Mouse (Mus musculus) lung, postnatal 0 days (tissue): ENCODE results near the gene Ephb2. TPM values are rescaled to one million over a fixed set of nuclear protein-coding genes. Genes with fewer than 3 reads are reported as not detected.
A peak's percentile ranks its signal among the peaks of the same experiment; 100 is the strongest.

Experiments
- ATAC-seq: fragments of 200-750 bp; cut with Nextera tagmentation; 2 replicates; pipeline ENCODE4 v1.8.0; 2017; ENCODE audit warnings: moderate library complexity
- DNase-seq: peaks from one replicate; pipeline ENCODE4 v3.0.0-alpha.2; 2016; ENCODE audit warnings: low spot score
- H3K27ac ChIP-seq: fragments of 300-500 bp; sonication (generic); 2 replicates; pipeline ENCODE4 v1.5.1; 2014; ENCODE audit warnings: antibody characterized with exemption, mild to moderate bottlenecking, low read length, mixed read lengths
- H3K27me3 ChIP-seq: fragments of 300-500 bp; sonication (generic); replicated peaks from 2 replicates; pipeline ENCODE4 v1.6.1; 2014; ENCODE audit warnings: low read length, mixed read lengths; ENCODE audit not compliant: insufficient read depth
- H3K36me3 ChIP-seq: fragments of 300-500 bp; sonication (generic); 2 replicates; pipeline ENCODE4 v1.6.1; 2014; ENCODE audit warnings: low read length, mixed read lengths; ENCODE audit not compliant: insufficient read depth
- H3K4me1 ChIP-seq: fragments of 300-500 bp; sonication (generic); 2 replicates; pipeline ENCODE4 v1.6.1; 2014; ENCODE audit warnings: antibody characterized with exemption, low read depth, low read length, mixed read lengths; ENCODE audit not compliant: insufficient read depth
- H3K4me2 ChIP-seq: fragments of 300-500 bp; sonication (generic); replicated peaks from 2 replicates; pipeline ENCODE4 v1.6.1; 2014; ENCODE audit warnings: low read depth, mild to moderate bottlenecking, low read length, moderate library complexity, mixed read lengths
- H3K4me3 ChIP-seq: fragments of 300-500 bp; sonication (generic); 2 replicates; pipeline ENCODE4 v1.5.1; 2014; ENCODE audit warnings: low read depth, low read length
- H3K9ac ChIP-seq: fragments of 300-500 bp; sonication (generic); replicated peaks from 2 replicates; pipeline ENCODE4 v1.6.1; 2014; ENCODE audit warnings: low read depth, mild to moderate bottlenecking
- H3K9me3 ChIP-seq: fragments of 300-500 bp; sonication (generic); 2 replicates; pipeline ENCODE4 v1.6.1; 2016; ENCODE audit warnings: low read length, mixed read lengths
- CTCF ChIP-seq: IDR thresholded peaks from 2 replicates; pipeline ENCODE4 v1.5.1; 2016; ENCODE audit warnings: antibody characterized with exemption, mild to moderate bottlenecking
- EP300 ChIP-seq: IDR thresholded peaks from 2 replicates; pipeline ENCODE4 v1.6.1; 2016; ENCODE audit warnings: antibody characterized with exemption, mild to moderate bottlenecking, control low read depth
- WGBS: fragments of 180-500 bp; shearing (Covaris S2); extraction: QIAGEN DNeasy Blood & Tissue Kit; methylation state at CpG from one replicate; pipeline ENCODE4 v1.1.7; 2014; 5-methylcytosine and 5-hydroxymethylcytosine counted together
- polyA plus RNA-seq: library from polyadenylated mRNA; unstranded; fragments of >200 nt; fragmentation: Nextera tagmentation; extraction: Ambion mirVana; gene quantifications from 2 replicates; pipeline ENCODE4 v1.2.1, GENCODE M21; 2015

Gene Ephb2
- polyA plus RNA-seq, 1 experiment from 2014 or later, result 0.63 TPM

- no peak overlapping the region for H3K4me2 ChIP-seq
- 47% methylated on average over 4 of the region's 4 CpGs for WGBS
- no peak for ATAC-seq
Measured at GRCm38 (mm10) chr4:136842033-136842432, 6.2 kb upstream of the Ephb2 start.

GRCm38 (mm10) chr4:136841056-136841455 is 5.3 kb upstream of the Ephb2 start:
- TF ChIP-seq EP300, result no peak
- peak; percentile 91 for TF ChIP-seq CTCF
- WGBS, result 9% methylated on average over 5 of the region's 5 CpGs
- H3K9me3 ChIP-seq, result no peaks in the 10 kb centered on the region
- H3K4me3 ChIP-seq, result no peak overlapping the region
- DNase-seq (peak; percentile 85), ATAC-seq (peak; percentile 66)
- no peaks in the 10 kb centered on the region for H3K36me3 ChIP-seq
- H3K4me1 ChIP-seq, result peaks cover 8% of the 10 kb centered on the region; the same call in 1 of the 2 replicates
- H3K27ac ChIP-seq, result no peak overlapping the region
- 0 out of 2 replicates have a peak, but pooled peaks cover 11% of the 10 kb centered on the region for H3K27me3 ChIP-seq
- H3K4me2 ChIP-seq, result no peak overlapping the region
- H3K9ac ChIP-seq, result no peak overlapping the region

More at GRCm38 (mm10) chr4:136842033-136842432, 6.2 kb upstream of the Ephb2 start:
- no peak for DNase-seq
- H3K9ac ChIP-seq, result no peak overlapping the region
- H3K27ac ChIP-seq, result no peak overlapping the region
- no peaks in the 10 kb centered on the region for H3K36me3 ChIP-seq
- no peak for TF ChIP-seq EP300
- TF ChIP-seq CTCF, result no peak
- no peaks in the 10 kb centered on the region for H3K4me1 ChIP-seq
- no peaks in the 10 kb centered on the region for H3K9me3 ChIP-seq
- no peak overlapping the region for H3K4me3 ChIP-seq
- 0 out of 2 replicates have a peak, but pooled peaks cover 10% of the 10 kb centered on the region for H3K27me3 ChIP-seq

DNA sequence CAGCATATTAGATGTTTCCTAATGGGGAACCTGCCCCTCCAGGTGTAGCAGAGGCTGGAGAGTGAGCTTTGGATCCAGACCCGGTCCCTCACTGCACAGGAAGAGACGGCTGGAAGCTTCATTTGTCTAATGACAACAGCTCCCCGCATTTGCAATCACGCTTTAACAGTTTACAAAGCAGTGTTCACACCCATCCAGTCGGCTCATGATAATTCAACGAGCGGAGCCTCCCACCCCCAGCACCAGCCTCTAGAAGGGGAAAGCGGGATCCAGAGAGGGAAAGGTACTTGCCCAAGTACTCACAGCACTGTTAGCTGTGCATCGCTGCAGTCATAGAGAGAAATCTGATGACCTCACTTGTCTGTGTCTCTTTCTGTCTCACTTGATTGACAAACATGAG is 2.7 kb upstream of the Ephb2 start:
- Histone ChIP-seq H3K9ac (no peak overlapping the region), H3K36me3 (no peaks in the 10 kb centered on the region), H3K9me3 (no peaks in the 10 kb centered on the region), H3K4me3 (no peak overlapping the region), H3K4me2 (no peak overlapping the region), H3K27ac (no peak overlapping the region), H3K4me1 (peaks cover 12% of the 10 kb centered on the region), H3K27me3 (0 out of 2 replicates have a peak, but pooled peaks cover 11% of the 10 kb centered on the region)
- WGBS, result 52% methylated on average over 9 of the region's 9 CpGs
- no peak for ATAC-seq
- DNase-seq, result no peak
- TF ChIP-seq EP300, result no peak
- no peak for TF ChIP-seq CTCF

DNA sequence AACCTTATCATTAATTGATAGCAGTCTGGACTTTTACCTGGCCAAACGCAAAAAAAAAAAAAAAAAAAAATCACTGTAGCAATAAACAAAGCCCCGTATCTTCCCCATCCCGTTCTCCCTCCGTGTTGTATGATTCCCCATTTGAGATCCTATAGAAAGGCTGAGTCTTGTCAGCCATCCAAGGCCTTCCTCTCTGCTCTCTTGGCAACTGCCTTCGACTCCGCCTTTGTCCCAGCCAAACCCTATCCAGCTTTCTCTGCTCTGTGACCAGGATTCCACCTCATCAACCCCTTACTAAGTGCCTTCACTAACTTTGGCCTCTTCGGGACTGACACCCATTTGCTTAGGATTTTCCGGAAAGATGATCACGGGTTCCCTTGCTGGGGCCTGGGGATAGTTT is 2.2 kb upstream of the Ephb2 start:
- no peak overlapping the region for H3K27ac ChIP-seq
- H3K4me2 ChIP-seq, result no peak overlapping the region
- ATAC-seq, result no peak
- no peaks in the 10 kb centered on the region for H3K9me3 ChIP-seq
- no peaks in the 10 kb centered on the region for H3K36me3 ChIP-seq
- no peak for DNase-seq
- WGBS, result 65% methylated on average over 9 of the region's 9 CpGs
- H3K4me1 ChIP-seq, result peaks cover 12% of the 10 kb centered on the region
- 0 out of 2 replicates have a peak, but pooled peaks cover 11% of the 10 kb centered on the region for H3K27me3 ChIP-seq
- TF ChIP-seq CTCF, result no peak
- no peak for TF ChIP-seq EP300
- no peak overlapping the region for H3K9ac ChIP-seq
- no peak overlapping the region for H3K4me3 ChIP-seq

DNA sequence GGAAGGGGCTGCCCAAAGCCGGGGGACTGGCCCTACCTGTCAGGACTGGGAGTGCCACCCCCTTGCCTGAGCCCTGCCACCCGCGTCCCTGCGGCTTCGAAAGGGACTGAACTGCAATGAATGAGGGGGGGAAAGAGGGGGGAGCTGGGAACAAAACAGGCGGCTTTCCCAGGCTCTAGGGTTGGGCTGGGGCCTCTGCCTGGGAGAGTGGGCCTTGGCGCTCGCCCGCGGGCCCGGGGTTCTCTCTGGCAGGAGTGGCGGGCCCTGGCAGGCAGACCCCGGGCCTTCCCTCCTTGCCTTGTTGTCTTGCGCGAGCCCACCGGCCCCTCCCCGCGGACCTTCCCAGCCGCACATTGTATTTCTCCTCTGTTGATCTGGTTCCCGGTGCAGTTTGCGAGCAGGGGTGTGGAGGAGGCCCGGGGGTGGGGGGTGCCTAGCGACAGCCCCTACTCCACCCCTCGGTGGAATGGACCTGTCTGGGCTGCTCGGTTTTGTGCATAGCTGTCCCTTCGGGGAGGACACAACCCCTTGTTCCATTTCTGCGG is 671 bp upstream of the Ephb2 start:
- H3K4me2 ChIP-seq, result peak overlapping the region; percentile 99
- H3K27me3 ChIP-seq, result 0 out of 2 replicates have a peak, but pooled peaks cover 11% of the 10 kb centered on the region
- 2% methylated on average over 25 of the region's 27 CpGs for WGBS
- DNase-seq, result no peak
- no peak for TF ChIP-seq EP300
- TF ChIP-seq CTCF, result no peak
- H3K4me3 ChIP-seq, result peak overlapping the region; percentile 59
- H3K9ac ChIP-seq, result 0 out of 2 replicates have a peak overlapping the region, but pooled peaks have one; percentile 32
- no peaks in the 10 kb centered on the region for H3K9me3 ChIP-seq
- ATAC-seq, result peak; percentile 45
- H3K36me3 ChIP-seq, result no peaks in the 10 kb centered on the region
- peaks cover 12% of the 10 kb centered on the region for H3K4me1 ChIP-seq
- H3K27ac ChIP-seq, result no peak overlapping the region

DNA sequence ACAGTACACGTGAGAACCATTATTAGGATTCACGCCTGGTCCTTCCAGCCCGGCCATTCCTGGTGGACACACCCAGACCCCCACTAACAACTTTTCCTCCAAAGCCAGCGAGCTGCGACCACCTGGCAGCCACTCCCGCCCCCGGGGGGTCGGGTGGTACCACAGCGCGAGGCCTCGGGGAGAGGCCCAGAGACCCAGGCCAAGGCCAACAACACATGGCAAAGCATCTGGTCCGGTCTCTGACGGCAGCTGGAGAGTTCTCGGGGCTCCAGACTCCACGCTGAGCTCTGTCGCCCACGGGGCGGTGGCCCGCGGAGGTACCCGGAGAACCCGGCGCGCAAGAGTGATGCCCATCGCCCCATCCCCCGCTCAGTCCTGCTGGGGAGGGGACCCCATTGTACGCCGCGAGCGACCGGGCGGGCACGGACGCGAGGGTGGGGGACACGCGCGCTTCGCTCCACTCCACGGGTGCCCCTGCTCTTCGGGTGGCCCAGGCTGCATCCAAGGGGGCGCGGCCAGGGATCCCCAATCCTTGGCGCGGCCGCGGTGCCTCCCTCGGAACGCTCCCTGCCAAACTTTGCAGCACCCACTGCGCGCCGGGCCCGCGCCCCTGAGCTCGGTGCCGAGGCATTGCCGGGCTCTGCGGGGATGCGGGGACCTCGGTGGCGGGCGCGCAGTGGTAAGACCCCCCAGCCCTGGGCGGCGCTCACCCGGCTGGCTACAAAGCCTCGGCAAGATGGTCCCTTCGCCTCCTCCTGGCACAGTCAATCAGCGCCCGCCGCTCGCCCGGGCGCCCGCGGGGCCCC is 770 bp downstream of the Ephb2 start:
- Histone ChIP-seq H3K4me3 (peak overlapping the region; percentile 59), H3K4me2 (peak overlapping the region; percentile 99), H3K9me3 (no peaks in the 10 kb centered on the region), H3K9ac (0 out of 2 replicates have a peak overlapping the region, but pooled peaks have one; percentile 12), H3K27ac (no peak overlapping the region), H3K27me3 (0 out of 2 replicates have a peak, but pooled peaks cover 9% of the 10 kb centered on the region), H3K4me1 (peaks cover 12% of the 10 kb centered on the region), H3K36me3 (no peaks in the 10 kb centered on the region)
- TF ChIP-seq CTCF, result no peak
- TF ChIP-seq EP300, result no peak
- DNase-seq (no peak), ATAC-seq (peak; percentile 12; the same call in 1 of the 2 replicates)
- 3% methylated on average over 59 of the region's 76 CpGs for WGBS
